ENCODE assay signal across 23 mouse cellular contexts in the genomic region with DNA sequence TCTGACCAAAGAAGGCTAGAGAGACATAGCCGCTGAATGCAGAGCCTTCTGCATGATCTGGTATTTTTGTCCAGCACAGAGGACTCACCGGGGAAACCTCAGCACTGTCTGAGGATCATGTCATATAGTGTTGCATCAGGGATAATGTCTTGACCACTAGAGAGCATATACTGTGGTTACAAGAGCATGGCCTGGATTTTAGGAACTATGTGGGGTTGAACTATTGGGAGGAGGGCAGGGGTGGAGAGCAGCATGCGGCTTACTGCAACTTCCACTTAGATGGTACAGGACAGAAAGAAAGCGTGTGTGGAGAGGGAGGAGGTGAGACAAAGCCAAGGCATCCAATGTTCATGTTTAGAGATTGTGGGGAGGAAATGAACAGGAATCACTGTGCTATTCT. TPM values are rescaled to one million over a fixed set of nuclear protein-coding genes. Genes with fewer than 3 reads are reported as not detected.
DNase-seq lines count a peak whose midpoint lies in the region; ATAC-seq lines count a peak whose summit lies in the region.
"Had no signal": no experiment of that assay in that cellular context is flagged by ENCODE, and none has a peak within 500 bp of the region (broad histone marks: within the 10 kb centered on the region; RNA-seq: fewer than 3 reads in every experiment).

No protein-coding gene starts in this region.

- ATAC-seq in common myeloid progenitor, adult 5-6 weeks (replicated peaks; ENCODE audit: low read depth, poor library complexity, severe bottlenecking), result peak; percentile 54
- ATAC-seq in megakaryocyte progenitor cell, adult 5-6 weeks (replicated peaks; ENCODE audit: poor library complexity), result peak; percentile 79
- ATAC-seq: activated CD4-positive, CD25-positive, alpha-beta regulatory T cell, adult 4 months; CD4-positive, CD25-positive, alpha-beta regulatory T cell, adult 4 months; forebrain, embryonic 13.5 days; forebrain, embryonic 15.5 days; forebrain, postnatal 0 days; Patski had no signal

- peak; percentile 29 for DNase-seq in 416B (ENCODE audit: low read depth)
- no peak for DNase-seq in spleen, postnatal 10 days (ENCODE audit: low spot score in 2 of 2)
- DNase-seq in thymus, postnatal 14 days, result no peak
- DNase-seq: adrenal gland, adult 8-10 months; adrenal gland, postnatal 14 days; adrenal gland, postnatal 36 days; B cell, adult 2 months; cerebellum, adult 11-12 months; cerebellum, adult 2 months; cerebellum, adult 9-10 months; cerebellum, postnatal 10 days; cerebellum, postnatal 36 days; forebrain, postnatal 0 days had no signal

RNA-seq across cellular contexts. Expression of gene Odf4, which starts 12.3 kb away (rescaled TPM):
- not detected in 2 replicates for total RNA-seq in common myeloid progenitor, adult 5-6 weeks (2017)
- not detected in 2 replicates for total RNA-seq in megakaryocyte progenitor cell, adult 5-6 weeks (2015)
- not detected in 2 replicates for total RNA-seq in megakaryocyte progenitor cell, adult 5-6 weeks (2017)
- total RNA-seq: CH12.LX, G1E had no signal

RNA-seq across cellular contexts. Expression of gene Rpl26, which starts 13.2 kb away (rescaled TPM):
- 5,501 and 6,055 TPM in 2 replicates for total RNA-seq in common myeloid progenitor, adult 5-6 weeks (2017)
- total RNA-seq in megakaryocyte progenitor cell, adult 5-6 weeks (2015), result 3,945 and 4,034 TPM in 2 replicates
- total RNA-seq in megakaryocyte progenitor cell, adult 5-6 weeks (2017), result 6,407 and 6,432 TPM in 2 replicates

RNA-seq across cellular contexts. Expression of gene Rnf222, which starts 26.2 kb away (rescaled TPM):
- total RNA-seq in common myeloid progenitor, adult 5-6 weeks (2017), result 0.23 TPM in 1 of 2 replicates, not detected in the other
- not detected in 2 replicates for total RNA-seq in megakaryocyte progenitor cell, adult 5-6 weeks (2015)
- not detected in 2 replicates for total RNA-seq in megakaryocyte progenitor cell, adult 5-6 weeks (2017)
- total RNA-seq: adrenal gland, adult 18-20 months; CH12.LX had no signal

RNA-seq across cellular contexts. Expression of gene Arhgef15, which starts 42.7 kb away (rescaled TPM):
- 0.14 and 1.1 TPM in 2 replicates for total RNA-seq in common myeloid progenitor, adult 5-6 weeks (2017)
- not detected in 2 replicates for total RNA-seq in megakaryocyte progenitor cell, adult 5-6 weeks (2015)
- total RNA-seq in megakaryocyte progenitor cell, adult 5-6 weeks (2017), result 0.04 and 0.98 TPM in 2 replicates

RNA-seq across cellular contexts. Expression of gene Ndel1, which starts 42.9 kb away (rescaled TPM):
- 36.8 and 38.4 TPM in 2 replicates for total RNA-seq in common myeloid progenitor, adult 5-6 weeks (2017)
- total RNA-seq in megakaryocyte progenitor cell, adult 5-6 weeks (2015), result 26.2 and 28.0 TPM in 2 replicates
- total RNA-seq in megakaryocyte progenitor cell, adult 5-6 weeks (2017), result 35.9 and 40.5 TPM in 2 replicates
